Mouse (Mus musculus) CH12.LX (cell line): Measurements from ENCODE around the gene Casp9. TPM values are rescaled to one million over a fixed set of nuclear protein-coding genes. Genes with fewer than 3 reads are reported as not detected.

Source experiments
- DNase-seq: peaks from one replicate; pipeline ENCODE4 v3.0.0-alpha.2; 2013; ENCODE audit errors: extremely low read depth
- H3K27ac ChIP-seq: 2 replicates; pipeline ENCODE4 v1.5.1; 2012; ENCODE audit warnings: low read depth, mild to moderate bottlenecking, control low read depth, moderate library complexity; ENCODE audit not compliant: insufficient read depth
- H3K27me3 ChIP-seq: replicated peaks from 2 replicates; pipeline ENCODE3; 2012; ENCODE audit warnings: inconsistent platforms
- H3K36me3 ChIP-seq, 2 experiments: replicated peaks in 1 of 2; 2 replicates each; pipeline versions ENCODE3 to v1.6.1; 2012; ENCODE audit warnings: inconsistent platforms in 1 of 2, low read length in 1 of 2, mild to moderate bottlenecking in 1 of 2, mixed read lengths in 1 of 2, moderate library complexity in 1 of 2; ENCODE audit not compliant: control insufficient read depth in 1 of 2, insufficient read depth in 1 of 2
- H3K4me1 ChIP-seq, 2 experiments: 2 replicates each; pipeline ENCODE4 v1.6.1; 2012; ENCODE audit warnings: inconsistent platforms in 1 of 2, moderate library complexity in 1 of 2; ENCODE audit not compliant: insufficient read depth in 2 of 2, control insufficient read depth in 1 of 2
- H3K4me2 ChIP-seq: 2 replicates; pipeline ENCODE4 v1.6.1; 2012; ENCODE audit warnings: low read depth, mild to moderate bottlenecking, control low read depth; ENCODE audit not compliant: poor library complexity, insufficient read depth, severe bottlenecking
- H3K4me3 ChIP-seq, 3 experiments: fragments of 150-350 bp in 1 of 3; sonication (generic) in 1 of 3; replicated peaks in 1 of 3; 2 replicates each; pipeline versions ENCODE3 to v1.5.1; 2011 to 2012; ENCODE audit warnings: low read depth in 2 of 3, low read length in 2 of 3, mild to moderate bottlenecking in 2 of 3, moderate library complexity in 2 of 3, control low read depth in 1 of 3, improper control_type of control experiment in 1 of 3, inconsistent platforms in 1 of 3, mixed read lengths in 1 of 3; ENCODE audit not compliant: poor library complexity in 1 of 3
- H3K79me2 ChIP-seq: replicated peaks from 2 replicates; pipeline ENCODE4 v1.6.1; 2012; ENCODE audit warnings: mild to moderate bottlenecking, moderate library complexity; ENCODE audit not compliant: control insufficient read depth, poor library complexity, insufficient read depth, severe bottlenecking; ENCODE audit errors: extremely low read depth
- H3K9ac ChIP-seq: 2 replicates; pipeline ENCODE4 v1.6.1; 2012; ENCODE audit warnings: low read depth, mild to moderate bottlenecking, control low read depth, moderate library complexity; ENCODE audit not compliant: insufficient read depth
- H3K9me3 ChIP-seq: replicated peaks from 2 replicates; pipeline ENCODE3; 2012; ENCODE audit warnings: low read length, inconsistent platforms, mixed read lengths
- BHLHE40 ChIP-seq: IDR thresholded peaks from 2 replicates; pipeline ENCODE4 v1.6.1; 2011; ENCODE audit warnings: mild to moderate bottlenecking, low read depth, low read length, improper control_type of control experiment
- EP300 ChIP-seq: IDR thresholded peaks from 2 replicates; pipeline ENCODE4 v1.6.1; 2011; ENCODE audit warnings: low read length, improper control_type of control experiment
- ETS1 ChIP-seq: conservative IDR thresholded peaks from 2 replicates; pipeline ENCODE4 v1.6.1; 2012; ENCODE audit warnings: low read depth, mild to moderate bottlenecking, inconsistent platforms, low read length, improper control_type of control experiment, moderate library complexity
- IRF4 ChIP-seq: IDR thresholded peaks from 2 replicates; pipeline ENCODE4 v1.6.1; 2014; ENCODE audit warnings: low read depth, mild to moderate bottlenecking, inconsistent platforms, low read length, improper control_type of control experiment
- JUN ChIP-seq: IDR thresholded peaks from 2 replicates; pipeline ENCODE4 v1.6.1; 2011; ENCODE audit warnings: low read depth, mild to moderate bottlenecking, low read length, improper control_type of control experiment, moderate library complexity; ENCODE audit not compliant: insufficient read depth
- KAT2A ChIP-seq: IDR thresholded peaks from 2 replicates; pipeline ENCODE4 v1.6.1; 2012; ENCODE audit warnings: low read length, improper control_type of control experiment, inconsistent platforms; ENCODE audit not compliant: insufficient replicate concordance
- MAX ChIP-seq: IDR thresholded peaks from 2 replicates; pipeline ENCODE4 v1.6.1; 2011; ENCODE audit warnings: low read length, improper control_type of control experiment
- MAZ ChIP-seq: IDR thresholded peaks from 2 replicates; pipeline ENCODE4 v1.6.1; 2012; ENCODE audit warnings: low read depth, mild to moderate bottlenecking, inconsistent platforms, low read length, improper control_type of control experiment, moderate library complexity
- MEF2A ChIP-seq: IDR thresholded peaks from 2 replicates; pipeline ENCODE4 v1.6.1; 2014; ENCODE audit warnings: low read depth, mild to moderate bottlenecking, inconsistent platforms, low read length, improper control_type of control experiment, borderline replicate concordance
- MXI1 ChIP-seq: IDR thresholded peaks from 2 replicates; pipeline ENCODE4 v1.6.1; 2011; ENCODE audit warnings: mild to moderate bottlenecking, low read depth, low read length, improper control_type of control experiment
- NELFE ChIP-seq: IDR thresholded peaks from 2 replicates; pipeline ENCODE4 v1.6.1; 2011; ENCODE audit warnings: low read depth, low read length, improper control_type of control experiment
- PAX5 ChIP-seq: IDR thresholded peaks from 2 replicates; pipeline ENCODE4 v1.6.1; 2012; ENCODE audit warnings: low read length, inconsistent platforms, mixed read lengths
- POLR2A ChIP-seq: IDR thresholded peaks from 2 replicates; pipeline ENCODE4 v1.6.1; 2011; ENCODE audit warnings: low read depth, mild to moderate bottlenecking, improper control_type of control experiment, low read length
- RCOR1 ChIP-seq: conservative IDR thresholded peaks from 2 replicates; pipeline ENCODE4 v1.6.1; 2012; ENCODE audit warnings: low read depth, mild to moderate bottlenecking, inconsistent platforms, low read length, improper control_type of control experiment
- SIN3A ChIP-seq: IDR thresholded peaks from 2 replicates; pipeline ENCODE4 v1.6.1; 2012; ENCODE audit warnings: low read length, improper control_type of control experiment, inconsistent platforms
- SMC3 ChIP-seq: IDR thresholded peaks from 2 replicates; pipeline ENCODE4 v1.6.1; 2011; ENCODE audit warnings: low read depth, low read length, improper control_type of control experiment
- TBP ChIP-seq: conservative IDR thresholded peaks from 2 replicates; pipeline ENCODE4 v1.6.1; 2011; ENCODE audit warnings: low read depth, low read length, improper control_type of control experiment
- UBTF ChIP-seq: IDR thresholded peaks from 2 replicates; pipeline ENCODE4 v1.6.1; 2012; ENCODE audit warnings: low read depth, mild to moderate bottlenecking, inconsistent platforms, low read length, improper control_type of control experiment, moderate library complexity
- USF1 ChIP-seq: IDR thresholded peaks from 2 replicates; pipeline ENCODE4 v1.6.1; 2014; ENCODE audit warnings: low read depth, mild to moderate bottlenecking, inconsistent platforms, low read length, improper control_type of control experiment
- ZC3H11A ChIP-seq: IDR thresholded peaks from 2 replicates; pipeline ENCODE4 v1.6.1; 2012; ENCODE audit warnings: low read depth, mild to moderate bottlenecking, inconsistent platforms, low read length, improper control_type of control experiment
- ZKSCAN1 ChIP-seq: IDR thresholded peaks from 2 replicates; pipeline ENCODE4 v1.6.1; 2012; ENCODE audit warnings: low read depth, inconsistent platforms, low read length, improper control_type of control experiment, borderline replicate concordance
- ZMIZ1 ChIP-seq: IDR thresholded peaks from 2 replicates; pipeline ENCODE4 v1.6.1; 2012; ENCODE audit warnings: low read depth, mild to moderate bottlenecking, inconsistent platforms, low read length, improper control_type of control experiment
- dilution Hi-C: fragments of 300-500 bp; cut with MboI; formaldehyde crosslinking; loops from 2 replicates; pipeline ENCODE4 v1.14.3; 2020; ENCODE audit warnings: low sequenced_read_pairs; ENCODE audit not compliant: extremely low pct_unique_long_range_greater_than_20kb, extremely low pct_ligation_motif_present
- in situ Hi-C: fragments of 300-500 bp; cut with MboI; formaldehyde crosslinking; loops from 3 replicates; pipeline ENCODE4 v1.14.3; 2019; ENCODE audit warnings: low sequenced_read_pairs, low pct_ligation_motif_present, low pct_unique_long_range_greater_than_20kb, mixed read lengths
- polyA plus RNA-seq: library from polyadenylated mRNA; unstranded; fragments of >175 nt; gene quantifications from 2 replicates; pipeline ENCODE4 v1.2.1, GENCODE M21; 2012; ENCODE audit warnings: low read depth; ENCODE audit not compliant: insufficient read length
- total RNA-seq, 2 experiments: library from RNA; depleted of rRNA; stranded (reverse); fragments of 300-350 nt in 1 of 2; fragments of >200 nt in 1 of 2; gene quantifications; 2 replicates each; pipeline ENCODE4 v1.2.3; 2012 to 2014

Casp9 gene
- total and polyA plus RNA-seq, 3 experiments = 5.2 to 15.3 (median 14.5) TPM

DNA sequence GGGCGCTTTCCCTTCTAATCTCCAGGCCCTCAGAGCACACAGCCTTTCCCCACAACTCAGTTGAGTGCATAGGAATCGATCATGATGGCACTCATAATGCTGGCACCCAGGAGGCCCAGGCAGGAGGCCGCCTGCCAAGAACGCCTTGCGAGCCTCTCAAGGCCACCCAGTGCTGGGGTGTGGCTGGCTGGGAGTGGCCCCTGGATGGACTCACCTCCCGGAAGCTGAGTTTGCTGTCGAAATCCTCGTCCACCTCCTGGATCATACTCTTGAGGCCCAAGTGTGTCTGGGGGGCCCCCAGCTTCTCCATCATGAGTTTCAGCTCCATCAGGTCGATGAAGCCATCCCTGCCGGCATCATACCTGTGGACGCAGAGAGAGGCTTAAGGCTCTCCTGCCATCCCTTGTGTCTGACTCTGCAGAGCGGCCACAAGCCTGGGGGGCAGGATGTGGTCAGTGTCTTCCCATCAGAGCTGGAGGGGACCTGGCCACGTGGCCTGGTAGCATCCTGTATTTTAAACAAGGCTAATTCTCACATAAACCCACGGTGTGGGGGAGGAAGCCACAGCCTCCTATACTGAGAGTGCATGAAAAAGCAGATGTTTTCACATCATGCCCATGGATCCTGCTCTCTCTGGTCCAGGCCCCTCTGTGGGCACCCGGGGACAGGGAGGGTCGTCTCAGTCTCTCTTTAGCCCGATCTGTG, 68.3 kb downstream of the Casp9 start:
- dilution Hi-C loops (no loop called here), in situ Hi-C loops (loop anchor here (5.0 to 10.0 kb wide), 2 partner anchors 96 to 213 kb away; no protein-coding TSS in a partner anchor)
- Histone ChIP-seq H3K27ac (no peak overlapping the region), H3K9ac (no peak overlapping the region), H3K36me3 (peaks cover 36 to 87% of the 10 kb centered on the region in 2 experiments), H3K4me1 (peaks cover 5 to 49% of the 10 kb centered on the region in 2 experiments; a peak in 2 of 4 replicates), H3K4me3 (no peak overlapping the region), H3K27me3 (no peaks in the 10 kb centered on the region), H3K79me2 (no peaks in the 10 kb centered on the region), H3K4me2 (no peak overlapping the region), H3K9me3 (peaks cover 11% of the 10 kb centered on the region)
- no peak for DNase-seq
- TF ChIP-seq ZKSCAN1 (no peak), MEF2A (no peak), PAX5 (no peak), USF1 (no peak), MAZ (no peak), ZC3H11A (no peak), MAX (no peak)
- TF ChIP-seq, all 38 proteins: peak for 0

DNA sequence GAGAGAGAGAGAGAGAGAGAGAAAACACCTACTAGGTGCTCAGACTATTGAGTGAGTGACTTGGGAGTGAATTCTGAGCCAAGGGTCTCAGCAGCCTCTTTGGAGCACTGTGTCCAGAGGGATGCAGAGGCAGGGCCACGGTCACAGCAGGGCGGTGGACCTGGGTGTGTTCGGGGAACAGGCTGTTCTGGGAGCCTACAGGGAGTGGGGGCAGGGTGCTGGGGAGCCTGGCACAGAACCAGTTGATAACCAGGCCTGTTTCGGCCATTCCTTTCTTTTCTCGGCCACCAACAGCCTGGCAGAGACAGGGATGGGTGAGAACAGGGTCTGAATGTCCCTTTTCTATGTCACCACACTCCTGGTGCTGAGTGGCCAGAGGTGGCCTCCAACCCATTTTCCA, 69.5 kb downstream of the Casp9 start:
- peaks cover 5 to 55% of the 10 kb centered on the region in 2 experiments; a peak in 3 of 4 replicates for H3K4me1 ChIP-seq
- peaks cover 11% of the 10 kb centered on the region for H3K9me3 ChIP-seq
- no peaks in the 10 kb centered on the region for H3K79me2 ChIP-seq
- no peak overlapping the region for H3K9ac ChIP-seq
- H3K27ac ChIP-seq = no peak overlapping the region
- in situ Hi-C loops = loop anchor here (5.0 to 10.0 kb wide), 2 partner anchors 94 to 212 kb away; no protein-coding TSS in a partner anchor
- peaks cover 36 to 90% of the 10 kb centered on the region in 2 experiments for H3K36me3 ChIP-seq
- no peak overlapping the region for H3K4me3 ChIP-seq
- TF ChIP-seq MEF2A = no peak
- no peak for TF ChIP-seq EP300
- no peak for TF ChIP-seq NELFE
- no peak for TF ChIP-seq UBTF
- H3K27me3 ChIP-seq = no peaks in the 10 kb centered on the region
- H3K4me2 ChIP-seq = no peak overlapping the region
- dilution Hi-C loops = no loop called here
- DNase-seq = no peak

GRCm38 (mm10) chr4:141863726-141864280, 70.4 kb downstream of the Casp9 start:
- H3K27me3 ChIP-seq = no peaks in the 10 kb centered on the region

More at GRCm38 (mm10) chr4:141863726-141864280, 70.4 kb downstream of the Casp9 start:
- H3K79me2 ChIP-seq = no peaks in the 10 kb centered on the region
- in situ Hi-C loops = loop anchor here (5.0 to 10.0 kb wide), 2 partner anchors 93 to 211 kb away; no protein-coding TSS in a partner anchor
- H3K4me1 ChIP-seq = peaks cover 2 to 53% of the 10 kb centered on the region in 2 experiments; a peak in 3 of 4 replicates
- no peak overlapping the region for H3K4me2 ChIP-seq
- DNase-seq = no peak
- peaks cover 39 to 93% of the 10 kb centered on the region in 2 experiments for H3K36me3 ChIP-seq
- H3K9ac ChIP-seq = no peak overlapping the region
- no peak overlapping the region for H3K4me3 ChIP-seq
- peaks cover 11% of the 10 kb centered on the region for H3K9me3 ChIP-seq
- TF ChIP-seq TBP = no peak
- TF ChIP-seq KAT2A = no peak
- no peak for TF ChIP-seq JUN
- TF ChIP-seq BHLHE40 = no peak
- no peak for TF ChIP-seq IRF4
- no peak for TF ChIP-seq ZMIZ1
- no peak for TF ChIP-seq MAX
- no peak for TF ChIP-seq SIN3A
- no peak for TF ChIP-seq MXI1
- no peak for TF ChIP-seq NELFE
- no peak for TF ChIP-seq SMC3
- no peak for TF ChIP-seq ETS1
- no peak for TF ChIP-seq RCOR1
- TF ChIP-seq ZKSCAN1 = no peak
- no peak for TF ChIP-seq POLR2A
- no peak overlapping the region for H3K27ac ChIP-seq
- dilution Hi-C loops = no loop called here
